Mouse (Mus musculus): ENCODE data around the gene Cacng2. TPM values are rescaled to one million over a fixed set of nuclear protein-coding genes. Genes with fewer than 3 reads are reported as not detected.
A peak's percentile ranks its signal among the peaks of the same experiment; 100 is the strongest.

The Cacng2 gene
- polyA plus RNA-seq, 1 experiment, result not detected

- Histone ChIP-seq H3K4me1 (ENCODE audit: control insufficient read depth, insufficient read depth, low read length) (peaks cover 10% of the 10 kb centered on the region), H3K4me3 (ENCODE audit: insufficient read depth, low read depth, low read length) (no peak overlapping the region), H3K27ac (ENCODE audit: insufficient read depth, low read depth, low read length) (no peak overlapping the region)
- WGBS, result 71% methylated on average over 11 of the region's 11 CpGs
- TF ChIP-seq CTCF (IDR thresholded peaks at IDR 0.05; ENCODE audit: insufficient read depth, low read depth, low read length), result no peak
- TF ChIP-seq POLR2A (IDR thresholded peaks at IDR 0.05; ENCODE audit: insufficient read depth, low read depth, low read length), result no peak
Observed at GRCm38 (mm10) chr15:78153045-78153775, 33.4 kb upstream of the Cacng2 start.

- peaks cover 6% of the 10 kb centered on the region for H3K4me1 ChIP-seq (ENCODE audit: control insufficient read depth, insufficient read depth, low read length)
- H3K27ac ChIP-seq (ENCODE audit: insufficient read depth, low read depth, low read length), result no peak overlapping the region
- no peak overlapping the region for H3K4me3 ChIP-seq (ENCODE audit: insufficient read depth, low read depth, low read length)
- TF ChIP-seq CTCF (IDR thresholded peaks at IDR 0.05; ENCODE audit: insufficient read depth, low read depth, low read length), result no peak
- TF ChIP-seq POLR2A (IDR thresholded peaks at IDR 0.05; ENCODE audit: insufficient read depth, low read depth, low read length), result no peak
- 74% methylated on average over 7 of the region's 7 CpGs for WGBS
Observed at GRCm38 (mm10) chr15:78148565-78148964, 28.7 kb upstream of the Cacng2 start.

- Histone ChIP-seq H3K4me3 (ENCODE audit: insufficient read depth, low read depth, low read length) (no peak overlapping the region), H3K27ac (ENCODE audit: insufficient read depth, low read depth, low read length) (no peak overlapping the region), H3K4me1 (ENCODE audit: control insufficient read depth, insufficient read depth, low read length) (no peaks in the 10 kb centered on the region)
- 69% methylated on average over 8 of the region's 8 CpGs for WGBS
- TF ChIP-seq POLR2A (IDR thresholded peaks at IDR 0.05; ENCODE audit: insufficient read depth, low read depth, low read length) (no peak), CTCF (IDR thresholded peaks at IDR 0.05; ENCODE audit: insufficient read depth, low read depth, low read length) (no peak)
Observed at GRCm38 (mm10) chr15:78140226-78140625, 20.4 kb upstream of the Cacng2 start.

GRCm38 (mm10) chr15:78134606-78135005 is 14.8 kb upstream of the Cacng2 start:
- Histone ChIP-seq H3K4me3 (ENCODE audit: insufficient read depth, low read depth, low read length) (no peak overlapping the region), H3K4me1 (ENCODE audit: control insufficient read depth, insufficient read depth, low read length) (no peaks in the 10 kb centered on the region), H3K27ac (ENCODE audit: insufficient read depth, low read depth, low read length) (no peak overlapping the region)
- 77% methylated on average over 6 of the region's 6 CpGs for WGBS
- TF ChIP-seq CTCF (IDR thresholded peaks at IDR 0.05; ENCODE audit: insufficient read depth, low read depth, low read length), result no peak

GRCm38 (mm10) chr15:78133389-78133788 is 13.6 kb upstream of the Cacng2 start:
- Histone ChIP-seq H3K4me3 (ENCODE audit: insufficient read depth, low read depth, low read length) (no peak overlapping the region), H3K27ac (ENCODE audit: insufficient read depth, low read depth, low read length) (no peak overlapping the region), H3K4me1 (ENCODE audit: control insufficient read depth, insufficient read depth, low read length) (no peaks in the 10 kb centered on the region)
- no peak for TF ChIP-seq CTCF (IDR thresholded peaks at IDR 0.05; ENCODE audit: insufficient read depth, low read depth, low read length)
- no peak for TF ChIP-seq POLR2A (IDR thresholded peaks at IDR 0.05; ENCODE audit: insufficient read depth, low read depth, low read length)
- 36% methylated on average over 2 of the region's 2 CpGs for WGBS

GRCm38 (mm10) chr15:78119248-78119647 is 580 bp downstream of the Cacng2 start:
- H3K27ac ChIP-seq (ENCODE audit: insufficient read depth, low read depth, low read length), result peak overlapping the region; percentile 58
- peaks cover 29% of the 10 kb centered on the region for H3K4me1 ChIP-seq (ENCODE audit: control insufficient read depth, insufficient read depth, low read length)
- WGBS, result under 1% methylated on average over 39 of the region's 39 CpGs
- H3K4me3 ChIP-seq (ENCODE audit: insufficient read depth, low read depth, low read length), result peak overlapping the region; percentile 85
- TF ChIP-seq POLR2A (IDR thresholded peaks at IDR 0.05; ENCODE audit: insufficient read depth, low read depth, low read length), result 0 out of 2 replicates have a peak, but pooled peaks have one; percentile 22
- TF ChIP-seq CTCF (IDR thresholded peaks at IDR 0.05; ENCODE audit: insufficient read depth, low read depth, low read length), result no peak

GRCm38 (mm10) chr15:78118275-78118995 is 1.4 kb downstream of the Cacng2 start:
- no peak for TF ChIP-seq POLR2A (IDR thresholded peaks at IDR 0.05; ENCODE audit: insufficient read depth, low read depth, low read length)
- TF ChIP-seq CTCF (IDR thresholded peaks at IDR 0.05; ENCODE audit: insufficient read depth, low read depth, low read length), result no peak
- peak overlapping the region; percentile 57 for H3K4me3 ChIP-seq (ENCODE audit: insufficient read depth, low read depth, low read length)
- H3K27ac ChIP-seq (ENCODE audit: insufficient read depth, low read depth, low read length), result no peak overlapping the region
- 20% methylated on average over 18 of the region's 18 CpGs for WGBS
- peaks cover 31% of the 10 kb centered on the region for H3K4me1 ChIP-seq (ENCODE audit: control insufficient read depth, insufficient read depth, low read length)

- no peak for TF ChIP-seq POLR2A (IDR thresholded peaks at IDR 0.05; ENCODE audit: insufficient read depth, low read depth, low read length)
- peak overlapping the region; percentile 57 for H3K4me3 ChIP-seq (ENCODE audit: insufficient read depth, low read depth, low read length)
- peaks cover 31% of the 10 kb centered on the region for H3K4me1 ChIP-seq (ENCODE audit: control insufficient read depth, insufficient read depth, low read length)
- no peak overlapping the region for H3K27ac ChIP-seq (ENCODE audit: insufficient read depth, low read depth, low read length)
- WGBS, result 41% methylated on average over 16 of the region's 16 CpGs
Observed at GRCm38 (mm10) chr15:78117731-78118130, 2.1 kb downstream of the Cacng2 start.

- peaks cover 26% of the 10 kb centered on the region for H3K4me1 ChIP-seq (ENCODE audit: control insufficient read depth, insufficient read depth, low read length)
- TF ChIP-seq POLR2A (IDR thresholded peaks at IDR 0.05; ENCODE audit: insufficient read depth, low read depth, low read length), result no peak
- TF ChIP-seq CTCF (IDR thresholded peaks at IDR 0.05; ENCODE audit: insufficient read depth, low read depth, low read length), result no peak
- WGBS, result 18% methylated on average over 10 of the region's 10 CpGs
- H3K27ac ChIP-seq (ENCODE audit: insufficient read depth, low read depth, low read length), result no peak overlapping the region
- H3K4me3 ChIP-seq (ENCODE audit: insufficient read depth, low read depth, low read length), result peak overlapping the region; percentile 57
Observed at GRCm38 (mm10) chr15:78116936-78117335, 2.9 kb downstream of the Cacng2 start.
